Mouse (Mus musculus): ENCODE data around the gene Clip4.

DNA sequence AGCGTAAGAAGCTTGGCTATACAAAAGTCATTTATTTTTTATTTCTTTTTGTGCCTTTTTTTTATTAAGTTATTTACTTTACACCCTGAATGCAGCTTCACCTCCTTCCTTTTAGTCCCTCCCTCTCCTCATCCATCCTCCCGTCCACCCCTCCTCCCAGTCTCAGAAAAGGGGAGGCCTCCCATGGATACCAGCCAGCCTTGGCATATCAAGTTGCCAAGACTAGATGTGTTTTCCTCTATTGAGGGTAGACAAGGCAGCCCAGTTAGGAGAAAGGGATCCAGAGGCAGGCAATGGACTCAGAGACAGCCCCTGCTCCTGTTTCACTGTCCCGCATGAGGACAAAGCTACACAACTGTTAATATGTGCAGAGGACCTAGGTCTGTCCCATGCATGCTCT, 93.9 kb downstream of the Clip4 start:
- TF ChIP-seq CTCF (IDR thresholded peaks at IDR 0.05; ENCODE audit: low read depth, low read length) (no peak), GATA1 (IDR thresholded peaks at IDR 0.05; ENCODE audit: borderline replicate concordance, low read length) (no peak), TAL1 (conservative IDR thresholded peaks at IDR 0.05; ENCODE audit: low read depth, low read length) (no peak), POLR2AphosphoS5 (IDR thresholded peaks at IDR 0.05; ENCODE audit: insufficient replicate concordance, low read depth, low read length) (no peak), GATA2 (IDR thresholded peaks at IDR 0.05; ENCODE audit: borderline replicate concordance, low read depth, low read length) (no peak)
